In genomic region chr5:58081054-58081453, GRCm38 (mm10) we compare ENCODE assay signal across 17 mouse cellular contexts.
A peak's percentile ranks its signal among the peaks of the same experiment; 100 is the strongest.
DNase-seq lines count a peak whose midpoint lies in the region; ATAC-seq lines count a peak whose summit lies in the region.
"Had no signal": no experiment of that assay in that cellular context is flagged by ENCODE, and none has a peak within 500 bp of the region (broad histone marks: within the 10 kb centered on the region; RNA-seq: fewer than 3 reads in every experiment).

No protein-coding gene starts in this region.

- no peaks in the 10 kb centered on the region for H3K36me3 ChIP-seq in hindbrain, embryonic 16.5 days (ENCODE audit: control insufficient read depth, insufficient read depth, low read length)
- H3K36me3 ChIP-seq in hindbrain, embryonic 12.5 days: no peaks in the 10 kb centered on the region
- no peaks in the 10 kb centered on the region for H3K36me3 ChIP-seq in forebrain, embryonic 16.5 days (ENCODE audit: control insufficient read depth, insufficient read depth)
- H3K36me3 ChIP-seq in kidney, embryonic 16.5 days (ENCODE audit: insufficient read depth, low read length): no peaks in the 10 kb centered on the region
- H3K36me3 ChIP-seq: embryonic facial prominence, embryonic 10.5 days; neural tube, embryonic 13.5 days had no signal

- H3K4me2 ChIP-seq in hindbrain, embryonic 16.5 days (ENCODE audit: low read length): no peak overlapping the region
- no peak overlapping the region for H3K4me2 ChIP-seq in hindbrain, embryonic 12.5 days (replicated peaks)
- H3K4me2 ChIP-seq in forebrain, embryonic 16.5 days (ENCODE audit: low read length): no peak overlapping the region
- no peak overlapping the region for H3K4me2 ChIP-seq in kidney, embryonic 16.5 days (replicated peaks; ENCODE audit: low read depth, low read length)
- H3K4me2 ChIP-seq: neural tube, embryonic 13.5 days had no signal

- ATAC-seq in frontal cortex, adult (ENCODE audit: low TSS enrichment): peak; percentile 61
- peak; percentile 81 for ATAC-seq in hindbrain, embryonic 16.5 days
- ATAC-seq in hindbrain, embryonic 12.5 days (ENCODE audit: low FRiP score): no peak
- ATAC-seq in forebrain, embryonic 16.5 days: peak; percentile 92
- ATAC-seq in kidney, embryonic 16.5 days (ENCODE audit: low FRiP score, low TSS enrichment): no peak
- ATAC-seq: intestine, postnatal 0 days; midbrain, embryonic 16.5 days; Patski had no signal

- WGBS in hindbrain, embryonic 16.5 days: 31% methylated on average over 4 of the region's 4 CpGs
- 59% methylated on average over 4 of the region's 4 CpGs for WGBS in hindbrain, embryonic 12.5 days
- WGBS in forebrain, embryonic 16.5 days: 44% methylated on average over 4 of the region's 4 CpGs
- WGBS in kidney, embryonic 16.5 days: 76% methylated on average over 4 of the region's 4 CpGs

- no peaks in the 10 kb centered on the region for H3K27me3 ChIP-seq in hindbrain, embryonic 16.5 days (replicated peaks; ENCODE audit: control insufficient read depth, insufficient read depth, low read length)
- no peaks in the 10 kb centered on the region for H3K27me3 ChIP-seq in hindbrain, embryonic 12.5 days
- H3K27me3 ChIP-seq in forebrain, embryonic 16.5 days (replicated peaks; ENCODE audit: control insufficient read depth, insufficient read depth, low read length): no peaks in the 10 kb centered on the region
- H3K27me3 ChIP-seq in kidney, embryonic 16.5 days (ENCODE audit: insufficient read depth, low read length): no peaks in the 10 kb centered on the region
- H3K27me3 ChIP-seq: neural tube, embryonic 13.5 days; Patski had no signal

- no peaks in the 10 kb centered on the region for H3K4me1 ChIP-seq in hindbrain, embryonic 16.5 days (ENCODE audit: control insufficient read depth, insufficient read depth, low read depth, low read length)
- no peaks in the 10 kb centered on the region for H3K4me1 ChIP-seq in hindbrain, embryonic 12.5 days
- no peaks in the 10 kb centered on the region for H3K4me1 ChIP-seq in forebrain, embryonic 16.5 days (replicated peaks; ENCODE audit: control insufficient read depth, insufficient read depth, low read length)
- no peaks in the 10 kb centered on the region for H3K4me1 ChIP-seq in kidney, embryonic 16.5 days (ENCODE audit: insufficient read depth, low read length)
- H3K4me1 ChIP-seq: neural tube, embryonic 13.5 days had no signal

- no peak overlapping the region for H3K4me3 ChIP-seq in hindbrain, embryonic 16.5 days (ENCODE audit: low read length)
- H3K4me3 ChIP-seq in hindbrain, embryonic 12.5 days: no peak overlapping the region
- no peak overlapping the region for H3K4me3 ChIP-seq in forebrain, embryonic 16.5 days (replicated peaks; ENCODE audit: low read length)
- H3K4me3 ChIP-seq in kidney, embryonic 16.5 days (ENCODE audit: low read length): no peak overlapping the region
- H3K4me3 ChIP-seq: embryonic facial prominence, embryonic 10.5 days; neural tube, embryonic 13.5 days had no signal

- H3K9ac ChIP-seq in hindbrain, embryonic 16.5 days (ENCODE audit: low read depth, low read length): no peak overlapping the region
- H3K9ac ChIP-seq in hindbrain, embryonic 12.5 days: no peak overlapping the region
- no peak overlapping the region for H3K9ac ChIP-seq in forebrain, embryonic 16.5 days (replicated peaks; ENCODE audit: low read depth, low read length)
- H3K9ac ChIP-seq in kidney, embryonic 16.5 days (replicated peaks; ENCODE audit: low read length): no peak overlapping the region
- H3K9ac ChIP-seq: neural tube, embryonic 13.5 days had no signal

- no peak overlapping the region for H3K27ac ChIP-seq in hindbrain, embryonic 16.5 days (ENCODE audit: low read depth, low read length)
- no peak overlapping the region for H3K27ac ChIP-seq in hindbrain, embryonic 12.5 days
- no peak overlapping the region for H3K27ac ChIP-seq in forebrain, embryonic 16.5 days (ENCODE audit: low read length)
- no peak overlapping the region for H3K27ac ChIP-seq in kidney, embryonic 16.5 days (ENCODE audit: low read length)
- H3K27ac ChIP-seq: embryonic facial prominence, embryonic 10.5 days; neural tube, embryonic 13.5 days had no signal

- H3K9me3 ChIP-seq in hindbrain, embryonic 16.5 days (ENCODE audit: control insufficient read depth, low read length): no peaks in the 10 kb centered on the region
- H3K9me3 ChIP-seq in hindbrain, embryonic 12.5 days (replicated peaks): no peaks in the 10 kb centered on the region
- H3K9me3 ChIP-seq in forebrain, embryonic 16.5 days (ENCODE audit: control insufficient read depth, low read length): no peaks in the 10 kb centered on the region
- no peaks in the 10 kb centered on the region for H3K9me3 ChIP-seq in kidney, embryonic 16.5 days (ENCODE audit: low read length)
- H3K9me3 ChIP-seq: embryonic facial prominence, embryonic 10.5 days; neural tube, embryonic 13.5 days had no signal

- no peak for DNase-seq in frontal cortex, postnatal 14 days (ENCODE audit: low spot score in 2 of 2)
- peak; percentile 52 for DNase-seq in layer of hippocampus, adult 9-10 months (ENCODE audit: low spot score)
- DNase-seq in thymus, adult 18-20 months: no peak
- DNase-seq: gastrocnemius, postnatal 25 days; kidney, postnatal 25 days; lung, postnatal 4 days; thymus, adult 2 months had no signal

Comparison
In these comparisons a context has a peak if more than half of its experiments do, and no peak if none do; other contexts are left out.
1. ATAC-seq: peak in frontal cortex, adult (single experiment), hindbrain, embryonic 16.5 days (single experiment) and forebrain, embryonic 16.5 days (single experiment); none in hindbrain, embryonic 12.5 days (single experiment) and kidney, embryonic 16.5 days (single experiment).